Mouse (Mus musculus) C2C12 (cell line): ENCODE measurements around the gene Cab39l.

ENCODE experiments used
- CEBPB ChIP-seq: IDR thresholded peaks from one replicate; pipeline ENCODE4 v1.6.1; 2011; ENCODE audit warnings: low read depth, mild to moderate bottlenecking, control low read depth, moderate library complexity
- CTCF ChIP-seq: IDR thresholded peaks from one replicate; pipeline ENCODE4 v1.5.1; 2011; ENCODE audit not compliant: control insufficient read depth, insufficient read depth, insufficient read length
- MAX ChIP-seq: IDR thresholded peaks from one replicate; pipeline ENCODE4 v1.6.1; 2011; ENCODE audit warnings: mild to moderate bottlenecking, control low read depth
- MYOD1 ChIP-seq: IDR thresholded peaks from one replicate; pipeline ENCODE4 v1.6.1; 2011; ENCODE audit warnings: low read depth; ENCODE audit not compliant: control insufficient read depth, insufficient read length
- USF1 ChIP-seq: IDR thresholded peaks from one replicate; pipeline ENCODE4 v1.6.1; 2011; ENCODE audit warnings: low read depth, mild to moderate bottlenecking, control low read depth, moderate library complexity

GRCm38 (mm10) chr14:59629308-59629707 lies 188.5 kb downstream of the Cab39l start:
- TF ChIP-seq MYOD1, result no peak
- no peak for TF ChIP-seq CTCF
- no peak for TF ChIP-seq USF1
- TF ChIP-seq MAX, result no peak
- no peak for TF ChIP-seq CEBPB
